ENCODE assay signal across 9 mouse cellular contexts in genomic region chr5:86063501-86063900, GRCm38 (mm10). TPM values are rescaled to one million over a fixed set of nuclear protein-coding genes. Genes with fewer than 3 reads are reported as not detected.
DNase-seq lines count a peak whose midpoint lies in the region; ATAC-seq and TF ChIP-seq lines count a peak whose summit lies in the region.
"Had no signal": no experiment of that assay in that cellular context is flagged by ENCODE, and none has a peak within 500 bp of the region (broad histone marks: within the 10 kb centered on the region; RNA-seq: fewer than 3 reads in every experiment).

No protein-coding gene starts in this region.

- no peak overlapping the region for H3K27ac ChIP-seq in kidney, embryonic 15.5 days
- no peak overlapping the region for H3K27ac ChIP-seq in embryonic facial prominence, embryonic 13.5 days
- H3K27ac ChIP-seq in hindbrain, embryonic 15.5 days (replicated peaks): no peak overlapping the region
- H3K27ac ChIP-seq in midbrain, postnatal 0 days (ENCODE audit: low read depth, low read length): no peak overlapping the region

- H3K4me2 ChIP-seq in kidney, embryonic 15.5 days: peak overlapping the region; percentile 83
- H3K4me2 ChIP-seq in embryonic facial prominence, embryonic 13.5 days: peak overlapping the region; percentile 64
- H3K4me2 ChIP-seq in hindbrain, embryonic 15.5 days: peak overlapping the region; percentile 66
- H3K4me2 ChIP-seq in midbrain, postnatal 0 days (ENCODE audit: low read depth, low read length, poor library complexity, severe bottlenecking): peak overlapping the region; percentile 15; the same call in 1 of the 2 replicates

- peaks cover 4% of the 10 kb centered on the region; the same call in 1 of the 2 replicates for H3K36me3 ChIP-seq in kidney, embryonic 15.5 days
- H3K36me3 ChIP-seq in embryonic facial prominence, embryonic 13.5 days: no peaks in the 10 kb centered on the region
- no peaks in the 10 kb centered on the region for H3K36me3 ChIP-seq in hindbrain, embryonic 15.5 days
- H3K36me3 ChIP-seq in midbrain, postnatal 0 days (ENCODE audit: insufficient read depth, low read length): 0 out of 2 replicates have a peak, but pooled peaks cover 3% of the 10 kb centered on the region

- 0 out of 2 replicates have a peak, but pooled peaks cover 17% of the 10 kb centered on the region for H3K4me1 ChIP-seq in kidney, embryonic 15.5 days
- peaks cover 19% of the 10 kb centered on the region for H3K4me1 ChIP-seq in embryonic facial prominence, embryonic 13.5 days
- H3K4me1 ChIP-seq in hindbrain, embryonic 15.5 days (replicated peaks): peaks cover 20% of the 10 kb centered on the region
- H3K4me1 ChIP-seq in midbrain, postnatal 0 days (ENCODE audit: insufficient read depth, low read length): 0 out of 2 replicates have a peak, but pooled peaks cover 6% of the 10 kb centered on the region

- no peak overlapping the region for H3K9ac ChIP-seq in kidney, embryonic 15.5 days
- no peak overlapping the region for H3K9ac ChIP-seq in embryonic facial prominence, embryonic 13.5 days
- no peak overlapping the region for H3K9ac ChIP-seq in hindbrain, embryonic 15.5 days
- no peak overlapping the region for H3K9ac ChIP-seq in midbrain, postnatal 0 days (replicated peaks; ENCODE audit: low read length, poor library complexity, severe bottlenecking)

- ATAC-seq in kidney, embryonic 15.5 days (replicated peaks; ENCODE audit: low FRiP score): no peak
- no peak for ATAC-seq in embryonic facial prominence, embryonic 13.5 days (ENCODE audit: insufficient number of reproducible peaks, insufficient read depth, low FRiP score, low TSS enrichment, low read depth)
- ATAC-seq in hindbrain, embryonic 15.5 days (ENCODE audit: low FRiP score, low read depth): no peak
- no peak for ATAC-seq in midbrain, postnatal 0 days (ENCODE audit: low FRiP score)
- ATAC-seq: intestine, embryonic 16.5 days had no signal

- DNase-seq in kidney, adult 11 months: no peak
- no peak for DNase-seq in midbrain, postnatal 0 days (ENCODE audit: low spot score)
- DNase-seq in B cell, adult 2 months: no peak
- DNase-seq in frontal cortex, postnatal 25 days (ENCODE audit: low spot score in 2 of 2): no peak
- DNase-seq in embryo, embryonic 10 days (ENCODE audit: low spot score): no peak

- no peak for TF ChIP-seq CTCF in midbrain, postnatal 0 days (IDR thresholded peaks at IDR 0.05)

- H3K27me3 ChIP-seq in kidney, embryonic 15.5 days: no peaks in the 10 kb centered on the region
- H3K27me3 ChIP-seq in embryonic facial prominence, embryonic 13.5 days: no peaks in the 10 kb centered on the region
- H3K27me3 ChIP-seq in hindbrain, embryonic 15.5 days: no peaks in the 10 kb centered on the region
- no peaks in the 10 kb centered on the region for H3K27me3 ChIP-seq in midbrain, postnatal 0 days (ENCODE audit: insufficient read depth, low read length)

- H3K9me3 ChIP-seq in kidney, embryonic 15.5 days (replicated peaks): no peaks in the 10 kb centered on the region
- no peaks in the 10 kb centered on the region for H3K9me3 ChIP-seq in embryonic facial prominence, embryonic 13.5 days
- no peaks in the 10 kb centered on the region for H3K9me3 ChIP-seq in hindbrain, embryonic 15.5 days
- H3K9me3 ChIP-seq in midbrain, postnatal 0 days (ENCODE audit: low read length): no peaks in the 10 kb centered on the region

- 100% methylated on average over 1 of the region's 1 CpGs for WGBS in kidney, embryonic 15.5 days
- 98% methylated on average over 1 of the region's 1 CpGs for WGBS in embryonic facial prominence, embryonic 13.5 days
- WGBS in hindbrain, embryonic 15.5 days: 100% methylated on average over 1 of the region's 1 CpGs
- WGBS in midbrain, postnatal 0 days: 89% methylated on average over 1 of the region's 1 CpGs

- peak overlapping the region; percentile 81; the same call in 1 of the 2 replicates for H3K4me3 ChIP-seq in kidney, embryonic 15.5 days (replicated peaks)
- H3K4me3 ChIP-seq in embryonic facial prominence, embryonic 13.5 days: no peak overlapping the region
- H3K4me3 ChIP-seq in hindbrain, embryonic 15.5 days: peak overlapping the region; percentile 71; the same call in 1 of the 2 replicates
- H3K4me3 ChIP-seq in midbrain, postnatal 0 days (ENCODE audit: low read depth, low read length): no peak overlapping the region

RNA-seq across cellular contexts. Expression of gene Cenpc1, which starts 1.9 kb away (rescaled TPM):
- polyA plus RNA-seq in kidney, embryonic 15.5 days (2015; fragmentation: Nextera tagmentation; extraction: Ambion mirVana): 34.6 and 35.4 TPM in 2 replicates
- 39.0 and 42.4 TPM in 2 replicates for polyA plus RNA-seq in embryonic facial prominence, embryonic 13.5 days (2015; fragmentation: Nextera tagmentation; extraction: Ambion mirVana)
- polyA plus RNA-seq in hindbrain, embryonic 15.5 days (2015; fragmentation: Nextera tagmentation; extraction: Ambion mirVana): 31.5 and 33.0 TPM in 2 replicates
- 19.1 and 24.2 TPM in 2 replicates for total RNA-seq in midbrain, postnatal 0 days (2014; rRNA removed)
- polyA plus RNA-seq in midbrain, postnatal 0 days (2015; fragmentation: Nextera tagmentation; extraction: Ambion mirVana): 22.3 and 23.5 TPM in 2 replicates

RNA-seq across cellular contexts. Expression of gene Stap1, which starts 8.0 kb away (rescaled TPM):
- polyA plus RNA-seq in kidney, embryonic 15.5 days (2015; fragmentation: Nextera tagmentation; extraction: Ambion mirVana): 0.58 and 0.66 TPM in 2 replicates
- 0.29 and 0.35 TPM in 2 replicates for polyA plus RNA-seq in embryonic facial prominence, embryonic 13.5 days (2015; fragmentation: Nextera tagmentation; extraction: Ambion mirVana)
- polyA plus RNA-seq in hindbrain, embryonic 15.5 days (2015; fragmentation: Nextera tagmentation; extraction: Ambion mirVana): 0.31 and 0.57 TPM in 2 replicates
- total RNA-seq in midbrain, postnatal 0 days (2014; rRNA removed): not detected in 2 replicates
- polyA plus RNA-seq in midbrain, postnatal 0 days (2015; fragmentation: Nextera tagmentation; extraction: Ambion mirVana): 0.64 and 0.93 TPM in 2 replicates

Comparison
In these comparisons a context has a peak if more than half of its experiments do, and no peak if none do; other contexts are left out.
1. H3K4me2 ChIP-seq: peak in every context shown above with its lines; median percentile 83 in kidney, embryonic 15.5 days; 66 in hindbrain, embryonic 15.5 days; 64 in embryonic facial prominence, embryonic 13.5 days; 15 in midbrain, postnatal 0 days.
2. H3K4me3 ChIP-seq: peak in kidney, embryonic 15.5 days (single experiment) and hindbrain, embryonic 15.5 days (single experiment); none in embryonic facial prominence, embryonic 13.5 days (single experiment) and midbrain, postnatal 0 days (single experiment).